Mouse (Mus musculus) kidney, embryonic 14.5 days (tissue): ENCODE data around the gene Btd. TPM values are rescaled to one million over a fixed set of nuclear protein-coding genes. Genes with fewer than 3 reads are reported as not detected.

Source experiments
- ATAC-seq: fragments of 200-750 bp; cut with Nextera tagmentation; 2 replicates; pipeline ENCODE4 v1.8.0; 2017; ENCODE audit warnings: moderate number of reproducible peaks, mild to moderate bottlenecking, moderate TSS enrichment, moderate library complexity; ENCODE audit not compliant: low FRiP score, low TSS enrichment
- H3K27ac ChIP-seq: fragments of 300-500 bp; sonication (generic); 2 replicates; pipeline ENCODE4 v1.5.1; 2014; ENCODE audit warnings: low read depth, mild to moderate bottlenecking, low read length, moderate library complexity, mixed read lengths
- H3K27me3 ChIP-seq: fragments of 300-500 bp; sonication (generic); 2 replicates; pipeline ENCODE4 v1.6.1; 2014; ENCODE audit warnings: mild to moderate bottlenecking, low read length; ENCODE audit not compliant: control insufficient read depth, insufficient read depth
- H3K36me3 ChIP-seq: fragments of 300-500 bp; sonication (generic); 2 replicates; pipeline ENCODE4 v1.6.1; 2014; ENCODE audit warnings: low read length, mixed read lengths; ENCODE audit not compliant: control insufficient read depth, insufficient read depth
- H3K4me1 ChIP-seq: fragments of 300-500 bp; sonication (generic); 2 replicates; pipeline ENCODE4 v1.6.1; 2014; ENCODE audit warnings: low read length, mixed read lengths; ENCODE audit not compliant: control insufficient read depth, insufficient read depth
- H3K4me2 ChIP-seq: fragments of 300-500 bp; sonication (generic); replicated peaks from 2 replicates; pipeline ENCODE4 v1.6.1; 2014; ENCODE audit warnings: low read depth, mild to moderate bottlenecking, low read length
- H3K4me3 ChIP-seq: fragments of 300-500 bp; sonication (generic); 2 replicates; pipeline ENCODE4 v1.5.1; 2014; ENCODE audit warnings: mild to moderate bottlenecking, low read length
- H3K9ac ChIP-seq: fragments of 300-500 bp; sonication (generic); 2 replicates; pipeline ENCODE4 v1.6.1; 2014; ENCODE audit warnings: low read depth, mild to moderate bottlenecking, low read length, moderate library complexity
- H3K9me3 ChIP-seq: fragments of 300-500 bp; sonication (generic); 2 replicates; pipeline ENCODE4 v1.6.1; 2016; ENCODE audit warnings: low read length; ENCODE audit not compliant: control insufficient read depth
- WGBS: fragments of 180-500 bp; shearing (Covaris S2); extraction: QIAGEN DNeasy Blood & Tissue Kit; methylation state at CpG from one replicate; pipeline ENCODE4 v1.1.7; 2014; 5-methylcytosine and 5-hydroxymethylcytosine counted together
- polyA plus RNA-seq: library from polyadenylated mRNA; unstranded; fragments of >200 nt; fragmentation: Nextera tagmentation; extraction: Ambion mirVana; gene quantifications from 2 replicates; pipeline ENCODE4 v1.2.1, GENCODE M21; 2014

The Btd gene
- polyA plus RNA-seq, 1 experiment from 2014 or later = 30.9 TPM

GRCm38 (mm10) chr14:31641506-31642155 lies 803 bp downstream of the Btd start:
- H3K9me3 ChIP-seq = no peaks in the 10 kb centered on the region
- H3K9ac ChIP-seq = peak overlapping the region; percentile 67
- ATAC-seq = no peak
- 0 out of 2 replicates have a peak, but pooled peaks cover 5% of the 10 kb centered on the region for H3K4me1 ChIP-seq
- H3K27ac ChIP-seq = peak overlapping the region; percentile 69
- H3K4me2 ChIP-seq = peak overlapping the region; percentile 67
- H3K27me3 ChIP-seq = no peaks in the 10 kb centered on the region
- peak overlapping the region; percentile 51 for H3K4me3 ChIP-seq
- no peaks in the 10 kb centered on the region for H3K36me3 ChIP-seq
- WGBS = 65% methylated on average over 9 of the region's 9 CpGs

DNA sequence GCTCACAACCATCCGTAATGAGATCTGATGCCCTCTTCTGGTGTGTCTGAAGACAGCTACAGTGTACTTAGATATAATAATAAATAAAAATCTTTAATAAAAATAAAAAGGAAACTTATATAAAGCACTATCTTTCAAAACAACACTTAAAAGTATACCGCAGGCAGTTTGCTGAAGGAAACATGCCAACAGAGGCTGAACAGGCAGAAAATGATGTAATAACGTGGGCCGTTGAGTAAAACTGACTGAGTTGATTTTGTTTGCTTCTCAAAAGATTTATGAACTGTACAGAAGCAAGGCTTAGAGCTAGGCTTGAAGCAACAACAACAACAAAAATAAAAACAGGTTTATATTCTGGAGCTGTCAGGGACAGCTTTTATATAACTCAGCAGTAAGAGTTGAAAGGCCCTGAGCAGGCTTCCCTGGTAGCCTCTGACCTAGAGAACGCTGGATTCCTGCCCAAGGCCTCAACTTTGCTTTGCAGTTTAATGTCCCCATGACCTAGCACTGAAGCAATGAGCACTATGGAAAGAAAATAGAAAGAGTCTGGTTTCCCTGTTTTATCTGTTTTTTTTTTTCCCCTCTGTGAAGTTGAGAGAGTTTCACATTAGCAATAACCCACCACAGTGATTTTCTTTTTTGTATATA lies 3.5 kb downstream of the Btd start:
- H3K27ac ChIP-seq = no peak overlapping the region
- no peaks in the 10 kb centered on the region for H3K9me3 ChIP-seq
- 0 out of 2 replicates have a peak, but pooled peaks cover 5% of the 10 kb centered on the region for H3K4me1 ChIP-seq
- H3K27me3 ChIP-seq = no peaks in the 10 kb centered on the region
- no peak for ATAC-seq
- WGBS = 77% methylated on average over 5 of the region's 5 CpGs
- H3K4me2 ChIP-seq = no peak overlapping the region
- H3K9ac ChIP-seq = no peak overlapping the region
- H3K4me3 ChIP-seq = no peak overlapping the region
- H3K36me3 ChIP-seq = no peaks in the 10 kb centered on the region

GRCm38 (mm10) chr14:31644931-31645547 lies 4.2 kb downstream of the Btd start:
- Histone ChIP-seq H3K4me3 (no peak overlapping the region), H3K9ac (no peak overlapping the region), H3K9me3 (no peaks in the 10 kb centered on the region), H3K36me3 (no peaks in the 10 kb centered on the region), H3K27me3 (no peaks in the 10 kb centered on the region), H3K4me2 (no peak overlapping the region), H3K27ac (no peak overlapping the region), H3K4me1 (0 out of 2 replicates have a peak, but pooled peaks cover 5% of the 10 kb centered on the region)
- ATAC-seq = no peak
- 66% methylated on average over 3 of the region's 3 CpGs for WGBS

DNA sequence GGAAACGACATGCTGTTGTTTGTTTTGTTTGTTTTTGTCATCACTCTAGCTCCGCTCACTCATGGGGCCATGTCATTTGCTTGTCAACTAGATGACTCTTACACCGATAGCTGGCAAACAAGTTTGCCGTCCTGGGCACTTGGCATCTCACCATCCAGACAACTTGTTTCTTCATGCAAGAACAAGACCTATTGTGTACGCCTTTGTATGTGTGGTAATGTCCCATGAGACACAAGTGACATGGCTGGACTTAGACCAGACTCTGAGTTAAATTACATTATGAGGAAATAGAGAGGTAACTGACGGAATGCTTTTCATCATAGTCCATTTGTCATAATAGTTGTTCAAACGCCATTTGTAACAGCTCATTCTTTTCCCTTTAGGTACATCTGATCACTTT lies 5.1 kb downstream of the Btd start:
- Histone ChIP-seq H3K36me3 (no peaks in the 10 kb centered on the region), H3K9ac (no peak overlapping the region), H3K4me2 (no peak overlapping the region), H3K27ac (no peak overlapping the region), H3K27me3 (no peaks in the 10 kb centered on the region), H3K4me1 (0 out of 2 replicates have a peak, but pooled peaks cover 5% of the 10 kb centered on the region), H3K4me3 (no peak overlapping the region), H3K9me3 (no peaks in the 10 kb centered on the region)
- ATAC-seq = no peak
- 95% methylated on average over 7 of the region's 7 CpGs for WGBS

GRCm38 (mm10) chr14:31647991-31648390 lies 7.2 kb downstream of the Btd start:
- H3K27ac ChIP-seq = no peak overlapping the region
- no peak overlapping the region for H3K4me3 ChIP-seq
- ATAC-seq = no peak
- no peak overlapping the region for H3K4me2 ChIP-seq
- no peaks in the 10 kb centered on the region for H3K4me1 ChIP-seq
- no peak overlapping the region for H3K9ac ChIP-seq
- no peaks in the 10 kb centered on the region for H3K36me3 ChIP-seq
- H3K27me3 ChIP-seq = no peaks in the 10 kb centered on the region
- H3K9me3 ChIP-seq = no peaks in the 10 kb centered on the region
- 91% methylated on average over 10 of the region's 10 CpGs for WGBS

- H3K9ac ChIP-seq = no peak overlapping the region
- no peak overlapping the region for H3K27ac ChIP-seq
- no peak overlapping the region for H3K4me3 ChIP-seq
- no peak for ATAC-seq
- no peak overlapping the region for H3K4me2 ChIP-seq
- no peaks in the 10 kb centered on the region for H3K4me1 ChIP-seq
- WGBS = 96% methylated on average over 3 of the region's 3 CpGs
- no peaks in the 10 kb centered on the region for H3K36me3 ChIP-seq
- H3K27me3 ChIP-seq = no peaks in the 10 kb centered on the region
- H3K9me3 ChIP-seq = no peaks in the 10 kb centered on the region
These were observed 9.5 kb downstream of the Btd start for GRCm38 (mm10) chr14:31650347-31650746.

DNA sequence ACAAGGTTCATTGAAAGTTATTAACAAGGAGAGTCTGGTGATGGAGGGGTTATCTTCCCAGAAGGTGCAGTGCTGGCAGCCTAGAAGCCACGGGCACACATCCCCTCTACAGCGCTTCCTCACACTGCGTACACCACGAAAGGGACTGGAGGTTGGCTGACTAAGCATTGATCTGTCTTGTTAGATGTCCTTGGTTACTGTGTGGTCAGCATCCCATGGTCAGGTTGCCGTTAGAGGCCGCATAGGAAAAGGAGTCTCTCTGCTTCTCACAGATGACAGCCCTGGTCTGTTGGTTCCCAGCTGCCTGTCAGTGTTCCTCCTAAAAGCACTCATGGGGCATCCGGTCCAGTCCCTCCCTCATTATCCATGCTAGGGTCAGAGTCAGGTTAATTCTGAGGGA lies 10.4 kb downstream of the Btd start:
- no peaks in the 10 kb centered on the region for H3K9me3 ChIP-seq
- H3K4me2 ChIP-seq = no peak overlapping the region
- no peaks in the 10 kb centered on the region for H3K36me3 ChIP-seq
- H3K27me3 ChIP-seq = no peaks in the 10 kb centered on the region
- H3K27ac ChIP-seq = no peak overlapping the region
- 0 out of 2 replicates have a peak overlapping the region, but pooled peaks have one; percentile 12 for H3K9ac ChIP-seq
- no peak overlapping the region for H3K4me3 ChIP-seq
- WGBS = 69% methylated on average over 7 of the region's 7 CpGs
- 0 out of 2 replicates have a peak, but pooled peaks have one; percentile 43 for ATAC-seq
- no peaks in the 10 kb centered on the region for H3K4me1 ChIP-seq

GRCm38 (mm10) chr14:31652106-31652505 lies 11.3 kb downstream of the Btd start:
- Histone ChIP-seq H3K4me1 (0 out of 2 replicates have a peak, but pooled peaks cover under 1% of the 10 kb centered on the region), H3K4me3 (no peak overlapping the region), H3K9ac (no peak overlapping the region), H3K36me3 (no peaks in the 10 kb centered on the region), H3K27ac (no peak overlapping the region), H3K9me3 (no peaks in the 10 kb centered on the region), H3K27me3 (no peaks in the 10 kb centered on the region), H3K4me2 (no peak overlapping the region)
- ATAC-seq = no peak
- 54% methylated on average over 5 of the region's 5 CpGs for WGBS

DNA sequence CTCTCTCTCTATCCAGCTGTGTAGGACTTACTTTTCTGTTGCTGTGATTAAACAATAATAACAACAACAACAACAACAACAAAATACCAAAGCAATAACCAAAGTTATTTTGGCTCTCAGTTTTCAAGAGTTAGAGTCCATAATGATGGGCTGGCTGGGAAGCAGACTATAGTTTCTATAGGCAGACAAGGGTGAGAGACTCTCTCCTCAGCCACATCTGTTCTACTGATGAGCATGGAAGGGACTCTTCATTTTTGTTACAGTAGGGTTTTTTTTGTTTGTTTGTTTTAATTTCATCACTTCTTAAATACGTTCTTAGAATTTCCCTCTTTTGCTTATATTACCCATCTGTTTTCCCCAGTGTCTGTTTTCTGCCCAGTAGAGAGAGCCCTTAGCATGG lies 11.8 kb downstream of the Btd start:
- Histone ChIP-seq H3K27ac (no peak overlapping the region), H3K4me3 (no peak overlapping the region)

More for the DNA sequence above, 11.8 kb downstream of the Btd start:
- Histone ChIP-seq H3K9me3 (no peaks in the 10 kb centered on the region), H3K9ac (no peak overlapping the region), H3K4me1 (0 out of 2 replicates have a peak, but pooled peaks cover 4% of the 10 kb centered on the region), H3K27me3 (no peaks in the 10 kb centered on the region), H3K36me3 (no peaks in the 10 kb centered on the region), H3K4me2 (no peak overlapping the region)
- ATAC-seq = no peak
- 93% methylated on average over 1 of the region's 1 CpGs for WGBS
